Mouse (Mus musculus): ENCODE data around the gene Tm9sf1. TPM values are rescaled to one million over a fixed set of nuclear protein-coding genes. Genes with fewer than 3 reads are reported as not detected.

The Tm9sf1 gene
- polyA plus RNA-seq, 1 experiment from 2014 or later: 123 TPM

- Histone ChIP-seq H3K36me3 (peaks cover 35% of the 10 kb centered on the region), H3K27ac (no peak overlapping the region), H3K9ac (no peak overlapping the region), H3K4me2 (no peak overlapping the region), H3K4me3 (replicated peaks) (no peak overlapping the region), H3K27me3 (no peaks in the 10 kb centered on the region), H3K4me1 (peaks cover 17% of the 10 kb centered on the region), H3K9me3 (replicated peaks) (no peaks in the 10 kb centered on the region)
- WGBS: 91% methylated on average over 5 of the region's 5 CpGs
- ATAC-seq (replicated peaks; ENCODE audit: low FRiP score): no peak
Measured at GRCm38 (mm10) chr14:55658011-55658410, 14.4 kb upstream of the Tm9sf1 start.

- peaks cover 27% of the 10 kb centered on the region for H3K36me3 ChIP-seq
- no peak overlapping the region for H3K27ac ChIP-seq
- no peak for ATAC-seq (replicated peaks; ENCODE audit: low FRiP score)
- H3K9ac ChIP-seq: no peak overlapping the region
- H3K4me1 ChIP-seq: peaks cover 17% of the 10 kb centered on the region
- H3K4me3 ChIP-seq (replicated peaks): no peak overlapping the region
- no peak overlapping the region for H3K4me2 ChIP-seq
- WGBS: 87% methylated on average over 3 of the region's 3 CpGs
- H3K27me3 ChIP-seq: no peaks in the 10 kb centered on the region
- no peaks in the 10 kb centered on the region for H3K9me3 ChIP-seq (replicated peaks)
Measured at GRCm38 (mm10) chr14:55656935-55657334, 13.3 kb upstream of the Tm9sf1 start.

GRCm38 (mm10) chr14:55651528-55651927 lies 7.9 kb upstream of the Tm9sf1 start:
- H3K27ac ChIP-seq: no peak overlapping the region
- no peaks in the 10 kb centered on the region for H3K9me3 ChIP-seq (replicated peaks)
- H3K36me3 ChIP-seq: peaks cover 6% of the 10 kb centered on the region
- no peak overlapping the region for H3K4me3 ChIP-seq (replicated peaks)
- ATAC-seq (replicated peaks; ENCODE audit: low FRiP score): no peak
- H3K4me2 ChIP-seq: no peak overlapping the region
- H3K4me1 ChIP-seq: no peaks in the 10 kb centered on the region
- no peak overlapping the region for H3K9ac ChIP-seq
- WGBS: 90% methylated on average over 7 of the region's 7 CpGs
- no peaks in the 10 kb centered on the region for H3K27me3 ChIP-seq

GRCm38 (mm10) chr14:55649884-55650283 lies 6.3 kb upstream of the Tm9sf1 start, which contains the start of gene Tssk4:
TSS of gene Tssk4 (plus strand) at chr14:55650184.
- H3K27ac ChIP-seq: no peak within 1 kb of the TSS
- H3K4me2 ChIP-seq: no peak within 1 kb of the TSS
- H3K36me3 ChIP-seq: peaks cover 11% of the 10 kb centered on the region
- no peak within 1 kb of the TSS for H3K4me3 ChIP-seq (replicated peaks)
- no peaks in the 10 kb centered on the region for H3K9me3 ChIP-seq (replicated peaks)
- 93% methylated on average over 2 of the region's 2 CpGs for WGBS
- peaks cover 5% of the 10 kb centered on the region for H3K4me1 ChIP-seq
- no peaks in the 10 kb centered on the region for H3K27me3 ChIP-seq
- no peak for ATAC-seq (replicated peaks; ENCODE audit: low FRiP score)
- no peak within 1 kb of the TSS for H3K9ac ChIP-seq

- Histone ChIP-seq H3K27me3 (no peaks in the 10 kb centered on the region), H3K4me3 (replicated peaks) (peak overlapping the region; percentile 71), H3K27ac (peak overlapping the region; percentile 93), H3K36me3 (peaks cover 36% of the 10 kb centered on the region), H3K9ac (peak overlapping the region; percentile 96), H3K4me2 (peak overlapping the region; percentile 63), H3K9me3 (replicated peaks) (no peaks in the 10 kb centered on the region), H3K4me1 (peaks cover 24% of the 10 kb centered on the region)
- ATAC-seq (replicated peaks; ENCODE audit: low FRiP score): no peak
- WGBS: 19% methylated on average over 17 of the region's 17 CpGs
Measured at GRCm38 (mm10) chr14:55644261-55644888, 769 bp upstream of the Tm9sf1 start.

- Histone ChIP-seq H3K4me1 (peaks cover 24% of the 10 kb centered on the region), H3K9me3 (replicated peaks) (no peaks in the 10 kb centered on the region), H3K4me2 (peak overlapping the region; percentile 63), H3K36me3 (peaks cover 53% of the 10 kb centered on the region), H3K9ac (peak overlapping the region; percentile 96), H3K27ac (peak overlapping the region; percentile 93), H3K4me3 (replicated peaks) (peak overlapping the region; percentile 71), H3K27me3 (no peaks in the 10 kb centered on the region)
- WGBS: 19% methylated on average over 8 of the region's 8 CpGs
- ATAC-seq (replicated peaks; ENCODE audit: low FRiP score): peak; percentile 45
Measured at GRCm38 (mm10) chr14:55642679-55643059, 937 bp downstream of the Tm9sf1 start.

- no peak overlapping the region for H3K9ac ChIP-seq
- H3K9me3 ChIP-seq (replicated peaks): no peaks in the 10 kb centered on the region
- H3K27ac ChIP-seq: no peak overlapping the region
- WGBS: 94% methylated on average over 13 of the region's 13 CpGs
- no peak for ATAC-seq (replicated peaks; ENCODE audit: low FRiP score)
- H3K4me2 ChIP-seq: no peak overlapping the region
- H3K36me3 ChIP-seq: peaks cover 58% of the 10 kb centered on the region
- no peak overlapping the region for H3K4me3 ChIP-seq (replicated peaks)
- H3K27me3 ChIP-seq: no peaks in the 10 kb centered on the region
- H3K4me1 ChIP-seq: peaks cover 25% of the 10 kb centered on the region
Measured at GRCm38 (mm10) chr14:55641291-55641690, 2.3 kb downstream of the Tm9sf1 start.

- Histone ChIP-seq H3K27ac (no peak overlapping the region), H3K4me2 (no peak overlapping the region), H3K27me3 (no peaks in the 10 kb centered on the region), H3K9ac (no peak overlapping the region), H3K9me3 (replicated peaks) (no peaks in the 10 kb centered on the region), H3K4me1 (peaks cover 29% of the 10 kb centered on the region), H3K4me3 (replicated peaks) (no peak overlapping the region), H3K36me3 (peaks cover 60% of the 10 kb centered on the region)
- WGBS: 95% methylated on average over 14 of the region's 14 CpGs
- ATAC-seq (replicated peaks; ENCODE audit: low FRiP score): no peak
Measured at GRCm38 (mm10) chr14:55640816-55641215, 2.8 kb downstream of the Tm9sf1 start.

- Histone ChIP-seq H3K9me3 (replicated peaks) (no peaks in the 10 kb centered on the region), H3K36me3 (peaks cover 74% of the 10 kb centered on the region), H3K27me3 (no peaks in the 10 kb centered on the region), H3K9ac (no peak within 1 kb of the TSS), H3K27ac (no peak within 1 kb of the TSS), H3K4me3 (replicated peaks) (no peak within 1 kb of the TSS), H3K4me1 (peaks cover 28% of the 10 kb centered on the region), H3K4me2 (no peak within 1 kb of the TSS)
- ATAC-seq (replicated peaks; ENCODE audit: low FRiP score): no peak
- WGBS: 93% methylated on average over 9 of the region's 9 CpGs
Measured at GRCm38 (mm10) chr14:55637795-55638194, 5.8 kb downstream of the Tm9sf1 start, which contains the start of gene Gm49378. TSS of gene Gm49378 (minus strand) at chr14:55637895.

GRCm38 (mm10) chr14:55635523-55636007 lies 8.0 kb downstream of the Tm9sf1 start, which contains the start of gene Ipo4:
TSS of gene Ipo4 (minus strand) at chr14:55635957.
- H3K36me3 ChIP-seq: peaks cover 83% of the 10 kb centered on the region
- 2% methylated on average over 33 of the region's 33 CpGs for WGBS
- no peaks in the 10 kb centered on the region for H3K27me3 ChIP-seq
- peak within 1 kb of the TSS; percentile 54 for H3K27ac ChIP-seq
- H3K9ac ChIP-seq: peak within 1 kb of the TSS; percentile 59
- H3K4me3 ChIP-seq (replicated peaks): peak within 1 kb of the TSS; percentile 62
- peak; percentile 89 for ATAC-seq (replicated peaks; ENCODE audit: low FRiP score)
- H3K4me2 ChIP-seq: peak within 1 kb of the TSS; percentile 80
- H3K9me3 ChIP-seq (replicated peaks): no peaks in the 10 kb centered on the region
- peaks cover 18% of the 10 kb centered on the region for H3K4me1 ChIP-seq

GRCm38 (mm10) chr14:55634874-55635522 lies 8.6 kb downstream of the Tm9sf1 start:
- Histone ChIP-seq H3K4me2 (peak overlapping the region; percentile 80), H3K4me3 (replicated peaks) (peak overlapping the region; percentile 62), H3K27ac (peak overlapping the region; percentile 54), H3K36me3 (peaks cover 83% of the 10 kb centered on the region), H3K9ac (peak overlapping the region; percentile 59), H3K4me1 (peaks cover 18% of the 10 kb centered on the region), H3K9me3 (replicated peaks) (no peaks in the 10 kb centered on the region), H3K27me3 (no peaks in the 10 kb centered on the region)
- 5% methylated on average over 23 of the region's 23 CpGs for WGBS
- peak; percentile 68 for ATAC-seq (replicated peaks; ENCODE audit: low FRiP score)

- Histone ChIP-seq H3K4me1 (peaks cover 4% of the 10 kb centered on the region), H3K27ac (no peak overlapping the region), H3K36me3 (peaks cover 99% of the 10 kb centered on the region), H3K4me2 (no peak overlapping the region), H3K4me3 (replicated peaks) (no peak overlapping the region), H3K9me3 (replicated peaks) (no peaks in the 10 kb centered on the region), H3K27me3 (no peaks in the 10 kb centered on the region), H3K9ac (no peak overlapping the region)
- 60% methylated on average over 5 of the region's 5 CpGs for WGBS
- ATAC-seq (replicated peaks; ENCODE audit: low FRiP score): no peak
Measured at GRCm38 (mm10) chr14:55629312-55629711, 14.3 kb downstream of the Tm9sf1 start.
